Mouse (Mus musculus): ENCODE data around the gene Gm17545.

DNA sequence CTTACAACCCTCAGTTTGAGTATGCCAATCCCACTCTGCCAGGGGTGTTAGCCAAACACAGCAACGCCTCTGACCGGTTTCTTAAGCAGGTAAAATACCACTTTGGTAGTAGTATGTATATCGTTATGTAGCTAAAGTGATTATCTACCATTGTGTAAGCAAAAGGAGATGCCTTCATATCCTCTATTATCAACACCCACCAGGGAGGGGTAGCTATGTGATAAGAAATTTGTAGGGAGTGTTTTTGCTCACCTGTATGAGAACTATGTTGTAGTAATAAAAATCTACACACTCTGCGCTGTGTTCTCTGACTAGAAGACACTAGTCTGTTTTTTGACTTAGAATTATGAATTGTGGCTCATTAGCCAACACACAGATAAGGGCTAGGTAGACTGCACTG is 29.4 kb upstream of the Gm17545 start:
- TF ChIP-seq CTCF (conservative IDR thresholded peaks at IDR 0.05; ENCODE audit: insufficient read depth, insufficient read length, low read depth, low read length) (no peak), POLR2A (IDR thresholded peaks at IDR 0.05; ENCODE audit: low read depth, low read length) (no peak)
